Mouse (Mus musculus): Measurements from ENCODE around the gene Mettl16. TPM values are rescaled to one million over a fixed set of nuclear protein-coding genes. Genes with fewer than 3 reads are reported as not detected.

Gene Mettl16
- polyA plus RNA-seq (2016; fragmentation: Nextera tagmentation; extraction: Ambion mirVana), result 47.5 and 70.2 TPM in 2 replicates

DNA sequence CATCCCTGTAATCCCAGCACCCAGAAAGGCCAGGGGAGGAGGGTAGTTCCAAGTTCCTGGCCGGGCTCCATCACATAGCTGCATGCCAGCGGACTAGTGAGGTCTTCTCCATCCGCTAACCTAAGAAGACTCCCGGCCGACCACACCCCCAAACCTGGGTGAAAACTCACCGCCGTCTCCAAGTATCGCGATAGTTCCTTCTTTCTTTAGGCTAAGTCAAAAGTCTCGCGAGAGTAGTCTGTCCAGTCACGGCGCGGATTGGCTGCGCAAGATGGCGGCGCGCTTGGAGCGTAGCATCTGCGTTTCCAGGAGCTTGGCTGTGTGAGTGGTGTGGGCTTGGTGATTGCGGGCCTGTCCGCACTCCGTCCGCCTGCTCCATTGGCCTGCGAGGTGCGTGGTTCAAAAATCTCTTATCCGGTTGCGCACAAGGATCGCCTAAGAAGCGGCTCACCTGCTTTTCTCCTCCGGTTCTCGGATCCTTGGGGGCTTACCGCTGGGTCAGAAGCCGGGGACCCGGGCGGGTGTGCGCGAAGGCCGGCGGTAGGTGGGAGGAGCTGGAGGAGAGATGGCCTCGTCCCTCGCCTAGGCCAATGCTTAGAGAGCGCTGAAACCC is at the start of gene Mettl16:
Gene Mettl16, plus strand, starts transcription at position 236 of the 613 bp plus-strand sequence.
- DNase-seq (ENCODE audit: low spot score), result peak; percentile 95
- peak within 1 kb of the TSS; percentile 91 for H3K4me3 ChIP-seq
- no peaks in the 10 kb centered on the region for H3K9me3 ChIP-seq
- H3K27me3 ChIP-seq (ENCODE audit: insufficient read depth, poor library complexity, severe bottlenecking), result no peaks in the 10 kb centered on the region
- H3K36me3 ChIP-seq, result peaks cover 27% of the 10 kb centered on the region
- WGBS, result under 1% methylated on average over 43 of the region's 43 CpGs
- peaks cover 20% of the 10 kb centered on the region for H3K4me1 ChIP-seq (replicated peaks)
- peak within 1 kb of the TSS; percentile 96 for H3K27ac ChIP-seq

DNA sequence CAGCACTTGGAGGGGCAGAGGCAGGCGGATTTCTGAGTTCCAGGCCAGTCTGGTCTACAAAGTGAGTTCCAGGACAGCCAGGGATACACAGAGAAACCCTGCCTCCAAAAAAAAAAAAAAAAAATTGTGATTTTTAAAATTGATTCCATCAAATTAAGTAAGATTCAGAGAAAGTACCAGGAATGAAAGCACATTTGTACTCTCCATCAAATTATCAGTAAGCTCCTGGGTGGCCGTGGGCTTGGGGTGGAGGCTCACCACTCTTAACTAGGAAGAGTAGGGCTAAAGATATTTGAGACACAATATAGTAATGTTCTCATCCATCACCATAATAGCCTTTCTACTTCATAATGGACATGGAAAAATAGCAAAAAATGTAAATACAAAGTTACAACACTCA is 49.5 kb upstream of the Mettl16 start:
- peaks cover 34% of the 10 kb centered on the region for H3K4me1 ChIP-seq (replicated peaks)
- H3K27ac ChIP-seq, result no peak overlapping the region
- H3K9me3 ChIP-seq, result no peaks in the 10 kb centered on the region
- 83% methylated on average over 2 of the region's 2 CpGs for WGBS
- no peaks in the 10 kb centered on the region for H3K27me3 ChIP-seq (ENCODE audit: insufficient read depth, poor library complexity, severe bottlenecking)
- H3K4me3 ChIP-seq, result peak overlapping the region; percentile 91; the same call in 1 of the 2 replicates
- H3K36me3 ChIP-seq, result 0 out of 2 replicates have a peak, but pooled peaks cover 5% of the 10 kb centered on the region
- DNase-seq (ENCODE audit: low spot score), result no peak

DNA sequence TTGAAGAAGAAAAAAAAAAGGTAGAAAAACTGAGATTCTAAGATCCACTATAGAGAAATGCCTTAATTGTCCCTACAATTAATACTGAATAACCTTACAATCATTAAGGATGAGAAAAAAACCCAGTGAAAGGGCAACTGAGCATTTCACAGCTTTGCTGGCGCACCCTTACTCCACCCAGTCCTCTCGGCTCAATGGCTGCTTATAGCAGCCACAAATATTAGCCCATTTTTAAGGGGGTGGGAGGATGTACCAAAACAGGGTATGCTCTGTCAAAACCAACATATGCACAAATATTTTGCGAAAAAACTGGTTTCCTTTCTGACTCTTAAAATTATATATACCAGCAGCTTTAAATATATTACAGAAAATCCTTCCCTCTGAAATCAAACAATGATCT is 48.7 kb upstream of the Mettl16 start:
- H3K27me3 ChIP-seq (ENCODE audit: insufficient read depth, poor library complexity, severe bottlenecking), result no peaks in the 10 kb centered on the region
- H3K4me3 ChIP-seq, result peak overlapping the region; percentile 91
- 62% methylated on average over 3 of the region's 3 CpGs for WGBS
- no peak for DNase-seq (ENCODE audit: low spot score)
- H3K4me1 ChIP-seq (replicated peaks), result peaks cover 34% of the 10 kb centered on the region
- no peak overlapping the region for H3K27ac ChIP-seq
- H3K36me3 ChIP-seq, result 0 out of 2 replicates have a peak, but pooled peaks cover 2% of the 10 kb centered on the region
- H3K9me3 ChIP-seq, result no peaks in the 10 kb centered on the region

DNA sequence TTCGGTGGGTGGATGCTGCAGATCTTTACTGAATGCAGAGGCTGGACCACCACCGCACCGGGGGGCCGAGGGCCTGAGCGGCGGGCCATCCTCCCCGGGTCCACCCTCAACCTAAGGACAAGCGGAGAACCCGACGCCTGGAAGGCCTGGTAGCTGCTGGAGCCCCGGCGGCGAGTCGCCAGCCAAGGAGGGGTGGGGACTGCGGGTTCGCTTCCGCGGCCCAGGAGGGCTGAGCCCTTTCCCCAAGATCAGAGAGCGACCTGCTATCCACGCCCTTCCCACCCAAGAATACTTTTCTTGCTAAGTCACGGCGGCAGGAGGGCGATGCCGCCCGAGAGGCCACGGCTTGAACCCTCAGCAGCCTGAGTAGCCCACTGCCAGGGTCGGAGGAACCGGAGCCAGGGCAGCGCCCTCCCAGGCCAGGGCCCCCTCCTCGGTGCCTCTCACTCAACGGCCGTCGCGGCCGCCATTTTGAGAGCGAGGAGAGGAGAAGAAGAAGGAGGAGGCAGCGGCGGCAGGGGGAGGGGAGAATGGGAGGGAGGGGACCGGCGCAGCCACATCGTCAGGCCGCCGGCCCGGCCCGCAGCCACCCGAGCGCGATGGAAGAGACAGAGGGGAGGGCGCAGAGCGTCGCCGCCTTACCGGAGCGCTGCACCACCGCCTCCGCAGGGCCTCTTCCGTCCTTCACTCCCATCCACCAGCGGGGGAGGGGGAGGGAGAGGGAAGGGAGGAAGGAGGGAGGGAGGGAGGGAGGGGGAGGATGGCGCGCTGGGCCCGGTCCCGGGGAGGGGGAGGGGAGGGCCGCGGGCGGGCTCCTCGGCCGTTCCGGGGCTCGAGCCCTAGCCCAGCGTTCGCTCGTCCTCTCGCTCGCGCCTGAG is 47.0 kb upstream of the Mettl16 start:
- H3K4me3 ChIP-seq, result peak overlapping the region; percentile 91
- H3K9me3 ChIP-seq, result no peaks in the 10 kb centered on the region
- H3K36me3 ChIP-seq, result no peaks in the 10 kb centered on the region
- H3K4me1 ChIP-seq (replicated peaks), result peaks cover 34% of the 10 kb centered on the region
- under 1% methylated on average over 67 of the region's 75 CpGs for WGBS
- no peaks in the 10 kb centered on the region for H3K27me3 ChIP-seq (ENCODE audit: insufficient read depth, poor library complexity, severe bottlenecking)
- peak; percentile 88 for DNase-seq (ENCODE audit: low spot score)
- peak overlapping the region; percentile 100 for H3K27ac ChIP-seq

DNA sequence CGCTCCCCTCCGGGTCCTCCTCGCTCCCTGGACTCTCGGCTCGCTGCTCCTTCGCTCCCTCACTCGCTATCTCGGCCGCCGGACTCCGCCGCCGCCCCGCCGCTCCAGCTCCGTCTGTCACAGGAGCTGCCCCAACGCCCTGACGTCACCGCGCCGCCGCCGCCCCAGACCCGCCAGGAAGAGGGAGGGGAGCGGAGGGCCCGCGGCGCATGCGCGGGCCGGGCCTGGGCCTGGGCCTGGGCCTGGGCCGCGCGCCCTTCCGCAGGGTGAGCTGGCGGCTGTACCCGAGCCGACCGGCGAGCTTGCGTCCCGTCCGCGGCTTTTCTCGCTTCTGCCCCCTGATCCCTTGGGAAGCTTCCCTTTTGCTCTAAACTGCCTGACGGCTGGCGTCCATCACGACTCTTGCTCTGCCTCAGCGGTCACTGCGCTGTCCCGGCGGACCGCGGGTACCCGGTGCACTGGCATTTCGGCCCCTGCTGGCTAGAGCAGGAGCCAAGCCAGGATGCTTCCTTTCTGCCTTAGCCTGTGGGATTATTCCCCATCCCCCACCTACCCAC is 46.3 kb upstream of the Mettl16 start, which contains the start of gene Pafah1b1:
Gene Pafah1b1, minus strand, starts transcription at position 436 of the 557 bp plus-strand sequence.
- Histone ChIP-seq H3K4me3 (peak within 1 kb of the TSS; percentile 91), H3K27me3 (ENCODE audit: insufficient read depth, poor library complexity, severe bottlenecking) (no peaks in the 10 kb centered on the region), H3K27ac (peak within 1 kb of the TSS; percentile 100), H3K4me1 (replicated peaks) (peaks cover 34% of the 10 kb centered on the region), H3K36me3 (no peaks in the 10 kb centered on the region), H3K9me3 (no peaks in the 10 kb centered on the region)
- peak; percentile 97 for DNase-seq (ENCODE audit: low spot score)
- WGBS, result under 1% methylated on average over 56 of the region's 56 CpGs

DNA sequence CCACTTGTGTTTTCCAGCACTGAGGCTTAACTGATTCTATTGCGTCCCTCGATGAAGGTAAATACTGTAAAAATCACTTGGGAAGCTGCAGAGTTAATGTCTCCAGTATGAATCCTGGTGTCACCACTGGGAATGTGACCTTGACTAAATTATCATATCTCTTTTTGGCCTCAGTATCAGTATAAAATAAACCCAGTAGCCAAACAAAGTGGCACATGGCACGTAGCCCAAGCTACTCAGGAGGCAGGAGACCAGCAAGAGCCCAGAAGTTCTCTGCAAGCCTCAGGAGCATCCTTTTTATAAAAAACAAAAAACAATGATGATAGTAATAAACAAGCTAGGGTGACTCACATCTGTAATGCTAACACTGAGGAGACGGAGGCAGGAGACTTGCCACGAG is 45.4 kb upstream of the Mettl16 start:
- no peak for DNase-seq (ENCODE audit: low spot score)
- Histone ChIP-seq H3K9me3 (no peaks in the 10 kb centered on the region), H3K36me3 (no peaks in the 10 kb centered on the region), H3K4me1 (replicated peaks) (peaks cover 34% of the 10 kb centered on the region), H3K4me3 (peak overlapping the region; percentile 91; the same call in 1 of the 2 replicates), H3K27me3 (ENCODE audit: insufficient read depth, poor library complexity, severe bottlenecking) (no peaks in the 10 kb centered on the region), H3K27ac (peak overlapping the region; percentile 100)
- 75% methylated on average over 5 of the region's 5 CpGs for WGBS

DNA sequence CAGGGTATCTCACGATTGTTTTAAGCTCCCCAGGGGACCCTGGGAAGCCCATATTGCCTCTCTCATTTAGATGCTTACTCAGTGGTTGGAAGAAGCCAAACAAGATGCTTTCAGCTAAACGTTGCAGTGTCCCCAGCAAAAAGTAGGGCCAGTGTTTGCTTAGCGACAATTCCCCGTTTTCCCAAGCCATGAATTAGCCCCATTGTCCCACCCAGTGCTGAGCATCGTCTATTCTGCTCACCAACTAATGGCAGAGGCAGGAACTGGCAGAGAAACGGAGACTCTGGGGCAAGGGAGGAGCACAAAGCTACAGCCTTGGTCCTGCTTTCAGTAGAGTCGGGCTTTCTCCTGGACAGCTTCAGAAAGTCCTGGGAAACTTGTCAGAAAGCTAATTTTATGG is 35.7 kb upstream of the Mettl16 start:
- no peaks in the 10 kb centered on the region for H3K27me3 ChIP-seq (ENCODE audit: insufficient read depth, poor library complexity, severe bottlenecking)
- no peak overlapping the region for H3K4me3 ChIP-seq
- H3K27ac ChIP-seq, result no peak overlapping the region
- DNase-seq (ENCODE audit: low spot score), result no peak
- no peaks in the 10 kb centered on the region for H3K4me1 ChIP-seq (replicated peaks)
- H3K9me3 ChIP-seq, result no peaks in the 10 kb centered on the region
- 26% methylated on average over 7 of the region's 7 CpGs for WGBS
- no peaks in the 10 kb centered on the region for H3K36me3 ChIP-seq

DNA sequence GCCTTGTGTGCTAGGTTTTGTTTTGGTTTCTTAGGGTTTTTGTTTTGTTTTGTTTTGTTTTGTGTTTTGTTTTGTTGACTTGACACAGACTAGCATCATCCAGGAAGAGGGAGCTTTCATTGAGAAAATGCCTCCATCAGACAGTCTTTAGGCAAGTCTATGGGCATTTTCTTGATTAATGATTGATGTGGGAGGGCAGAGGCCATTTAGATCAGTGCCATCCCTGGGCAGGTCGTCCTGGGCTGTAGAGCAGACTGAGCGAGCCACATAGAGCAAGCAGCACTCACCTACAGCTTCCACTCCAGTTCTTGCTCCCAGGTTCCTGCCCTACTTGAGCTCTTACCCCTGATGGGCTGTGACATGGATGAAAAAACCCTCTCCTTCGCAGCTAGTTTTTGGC is 32.8 kb upstream of the Mettl16 start:
- no peaks in the 10 kb centered on the region for H3K36me3 ChIP-seq

DNA sequence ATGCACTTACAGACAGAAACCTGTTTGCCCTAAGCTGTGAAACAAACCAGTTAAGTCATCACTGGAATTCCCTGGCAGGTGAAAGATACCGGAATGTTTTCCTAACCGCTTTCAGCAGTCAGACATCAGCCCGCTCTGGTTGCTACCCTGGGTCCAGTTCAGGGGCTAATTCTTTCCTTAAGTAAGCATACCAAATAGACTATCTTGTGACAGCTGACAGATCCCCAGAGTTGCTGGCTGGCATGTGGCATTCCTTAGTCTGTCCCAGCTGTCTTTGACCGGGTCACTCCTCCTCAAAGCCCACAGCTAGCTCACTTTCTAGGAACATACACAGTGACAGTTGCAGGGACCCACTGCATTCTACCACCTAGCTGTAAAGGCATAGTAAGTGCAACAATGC is 22.6 kb upstream of the Mettl16 start:
- Histone ChIP-seq H3K4me3 (no peak overlapping the region), H3K4me1 (replicated peaks) (peaks cover 13% of the 10 kb centered on the region), H3K36me3 (no peaks in the 10 kb centered on the region), H3K27ac (no peak overlapping the region), H3K27me3 (ENCODE audit: insufficient read depth, poor library complexity, severe bottlenecking) (no peaks in the 10 kb centered on the region), H3K9me3 (no peaks in the 10 kb centered on the region)
- DNase-seq (ENCODE audit: low spot score), result no peak
- WGBS, result 63% methylated on average over 4 of the region's 4 CpGs

More for the DNA sequence above, 32.8 kb upstream of the Mettl16 start:
- no peak overlapping the region for H3K4me3 ChIP-seq
- no peaks in the 10 kb centered on the region for H3K4me1 ChIP-seq (replicated peaks)
- WGBS, result 60% methylated on average over 3 of the region's 3 CpGs
- H3K27ac ChIP-seq, result no peak overlapping the region
- no peak for DNase-seq (ENCODE audit: low spot score)
- H3K27me3 ChIP-seq (ENCODE audit: insufficient read depth, poor library complexity, severe bottlenecking), result no peaks in the 10 kb centered on the region
- no peaks in the 10 kb centered on the region for H3K9me3 ChIP-seq

DNA sequence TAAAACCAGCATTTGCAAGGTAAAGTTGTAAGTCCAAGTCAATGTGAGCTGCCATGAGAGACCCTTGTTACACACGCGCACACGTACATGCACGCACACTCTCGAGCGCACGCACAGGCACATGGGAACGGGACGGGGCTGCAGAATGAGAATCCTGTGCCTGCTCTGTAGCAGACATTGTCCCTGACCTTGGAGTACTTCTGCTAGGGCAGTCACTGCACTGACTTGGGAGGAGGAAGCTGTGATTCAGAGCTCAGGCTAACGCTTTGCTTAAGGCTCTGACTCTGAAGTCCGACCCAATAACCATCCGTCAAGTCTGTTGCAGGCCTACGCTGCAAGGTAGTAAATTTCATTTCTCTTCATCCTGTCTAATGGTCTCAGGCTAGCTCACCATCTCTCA is 21.4 kb upstream of the Mettl16 start:
- WGBS, result 92% methylated on average over 13 of the region's 13 CpGs
- H3K9me3 ChIP-seq, result no peaks in the 10 kb centered on the region

DNA sequence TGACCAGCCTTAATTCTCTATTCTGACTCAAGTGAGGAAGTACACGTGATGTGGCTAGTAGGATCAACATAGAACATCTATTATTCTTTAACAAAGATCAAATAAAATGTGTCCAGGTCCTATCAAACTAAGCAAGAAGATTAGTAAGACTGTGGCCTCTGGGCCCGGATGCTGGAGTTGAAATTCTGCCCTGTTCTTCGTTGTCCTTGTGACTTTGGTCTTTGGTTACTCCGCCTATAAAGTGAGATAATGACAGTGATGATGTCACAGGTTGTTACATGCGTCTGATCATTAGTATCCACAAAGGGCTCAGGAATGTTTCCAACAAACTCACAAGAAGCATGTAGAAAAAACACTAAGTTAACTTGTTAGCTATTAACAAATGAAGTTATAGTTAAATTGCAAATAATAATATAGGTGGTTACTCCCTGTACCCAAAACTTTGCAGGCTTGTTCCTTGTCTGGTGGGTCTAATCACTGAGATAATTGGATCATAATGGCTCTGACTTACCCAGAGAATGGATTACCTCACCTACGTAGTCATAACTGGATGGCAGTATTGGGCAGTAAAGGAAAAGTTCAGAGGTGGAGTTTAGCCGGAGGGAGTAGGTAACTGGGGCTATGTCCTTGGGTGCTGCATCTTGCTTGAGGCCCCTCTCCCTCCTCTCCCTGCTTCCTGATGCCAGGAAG is 19.8 kb upstream of the Mettl16 start:
- H3K36me3 ChIP-seq, result no peaks in the 10 kb centered on the region
- no peak for DNase-seq (ENCODE audit: low spot score)
- no peaks in the 10 kb centered on the region for H3K9me3 ChIP-seq
- no peaks in the 10 kb centered on the region for H3K27me3 ChIP-seq (ENCODE audit: insufficient read depth, poor library complexity, severe bottlenecking)
- peak overlapping the region; percentile 66 for H3K27ac ChIP-seq
- peaks cover 13% of the 10 kb centered on the region for H3K4me1 ChIP-seq (replicated peaks)
- no peak overlapping the region for H3K4me3 ChIP-seq
- 89% methylated on average over 7 of the region's 7 CpGs for WGBS

More for the DNA sequence above, 21.4 kb upstream of the Mettl16 start:
- DNase-seq (ENCODE audit: low spot score), result no peak
- Histone ChIP-seq H3K36me3 (no peaks in the 10 kb centered on the region), H3K4me1 (replicated peaks) (peaks cover 13% of the 10 kb centered on the region), H3K27me3 (ENCODE audit: insufficient read depth, poor library complexity, severe bottlenecking) (no peaks in the 10 kb centered on the region), H3K4me3 (no peak overlapping the region), H3K27ac (no peak overlapping the region)

DNA sequence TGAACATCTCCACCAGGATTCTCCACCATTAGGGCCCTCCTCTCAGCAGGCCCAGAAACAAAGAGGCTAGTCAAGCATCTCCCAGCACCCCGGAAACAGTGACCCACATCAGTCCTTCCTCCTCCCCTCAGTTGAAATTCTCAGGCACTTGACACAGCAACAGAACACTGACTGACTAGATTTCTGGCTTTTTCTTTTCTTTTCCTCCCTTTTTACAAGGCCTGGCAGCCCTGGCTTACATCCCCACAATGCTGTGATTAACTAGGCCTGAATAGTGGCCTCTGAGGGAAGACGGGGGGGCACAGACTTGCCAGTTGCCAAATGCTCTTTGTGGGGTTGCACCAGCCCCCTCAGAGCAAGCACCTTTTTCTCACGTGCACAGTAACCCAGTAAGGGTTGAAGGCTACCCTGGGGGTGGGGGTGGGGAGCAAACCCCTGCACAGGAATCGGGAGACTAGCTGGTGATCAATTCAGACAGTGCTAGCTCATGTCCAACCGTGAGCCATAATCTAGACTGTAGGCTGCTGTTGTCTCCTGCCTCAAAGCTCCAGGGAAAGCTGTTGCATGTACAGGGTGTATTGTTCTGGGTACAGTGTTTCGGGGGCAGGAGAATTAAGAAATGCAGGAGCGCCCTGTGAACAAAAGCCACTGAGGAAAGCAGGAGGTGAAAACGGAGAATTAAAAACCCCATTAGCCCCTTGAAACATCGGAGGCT is 19.1 kb upstream of the Mettl16 start:
- H3K4me1 ChIP-seq (replicated peaks), result peaks cover 13% of the 10 kb centered on the region
- WGBS, result 62% methylated on average over 9 of the region's 9 CpGs
- peak overlapping the region; percentile 66 for H3K27ac ChIP-seq
- no peak for DNase-seq (ENCODE audit: low spot score)
- no peaks in the 10 kb centered on the region for H3K36me3 ChIP-seq
- H3K4me3 ChIP-seq, result no peak overlapping the region
- H3K9me3 ChIP-seq, result no peaks in the 10 kb centered on the region
- no peaks in the 10 kb centered on the region for H3K27me3 ChIP-seq (ENCODE audit: insufficient read depth, poor library complexity, severe bottlenecking)
